Mouse (Mus musculus) midbrain, embryonic 10.5 days (tissue): ENCODE data around the gene Fam98c. TPM values are rescaled to one million over a fixed set of nuclear protein-coding genes. Genes with fewer than 3 reads are reported as not detected.

Experiments
- DNase-seq: peaks from one replicate; pipeline ENCODE4 v3.0.0-alpha.2; 2017; ENCODE audit warnings: low spot score
- H3K27ac ChIP-seq: fragments of 300-500 bp; sonication (generic); replicated peaks from 2 replicates; pipeline ENCODE4 v1.5.1; 2016; ENCODE audit warnings: mild to moderate bottlenecking
- H3K27me3 ChIP-seq: fragments of 300-500 bp; sonication (generic); 2 replicates; pipeline ENCODE4 v1.6.1; 2016; ENCODE audit warnings: low read depth, mild to moderate bottlenecking; ENCODE audit not compliant: poor library complexity, severe bottlenecking
- H3K36me3 ChIP-seq: fragments of 300-500 bp; sonication (generic); 2 replicates; pipeline ENCODE4 v1.6.1; 2016; ENCODE audit warnings: mild to moderate bottlenecking, moderate library complexity
- H3K4me1 ChIP-seq: fragments of 300-500 bp; sonication (generic); 2 replicates; pipeline ENCODE4 v1.6.1; 2016
- H3K4me3 ChIP-seq: fragments of 300-500 bp; sonication (generic); 2 replicates; pipeline ENCODE4 v1.5.1; 2016; ENCODE audit warnings: mild to moderate bottlenecking, moderate library complexity
- H3K9me3 ChIP-seq: fragments of 300-500 bp; sonication (generic); replicated peaks from 2 replicates; pipeline ENCODE4 v1.6.1; 2016; ENCODE audit warnings: mild to moderate bottlenecking
- WGBS: fragments of 180-500 bp; shearing (Covaris S2); methylation state at CpG from one replicate; pipeline ENCODE4 v1.1.7; 2016; 5-methylcytosine and 5-hydroxymethylcytosine counted together
- polyA plus RNA-seq: library from polyadenylated mRNA; unstranded; fragments of >200 nt; fragmentation: Nextera tagmentation; extraction: Ambion mirVana; gene quantifications from 2 replicates; pipeline ENCODE4 v1.2.1, GENCODE M21; 2016

Gene Fam98c
- polyA plus RNA-seq, 1 experiment from 2014 or later = 13.7 TPM

- Histone ChIP-seq H3K27me3 (peaks cover 62% of the 10 kb centered on the region), H3K4me1 (peaks cover 64% of the 10 kb centered on the region), H3K27ac (peak within 1 kb of the TSS; percentile 91), H3K9me3 (no peaks in the 10 kb centered on the region), H3K36me3 (peaks cover 38% of the 10 kb centered on the region), H3K4me3 (peak within 1 kb of the TSS; percentile 82)
- DNase-seq = peak; percentile 73
- WGBS = 1% methylated on average over 30 of the region's 30 CpGs
These were observed 14.2 kb upstream of the Fam98c start, which contains the start of the genes Ggn and Spred3 for GRCm38 (mm10) chr7:29170066-29170754. Gene Ggn, plus strand, starts transcription at chr7:29170210. Gene Spred3, minus strand, starts transcription at chr7:29170411.

DNA sequence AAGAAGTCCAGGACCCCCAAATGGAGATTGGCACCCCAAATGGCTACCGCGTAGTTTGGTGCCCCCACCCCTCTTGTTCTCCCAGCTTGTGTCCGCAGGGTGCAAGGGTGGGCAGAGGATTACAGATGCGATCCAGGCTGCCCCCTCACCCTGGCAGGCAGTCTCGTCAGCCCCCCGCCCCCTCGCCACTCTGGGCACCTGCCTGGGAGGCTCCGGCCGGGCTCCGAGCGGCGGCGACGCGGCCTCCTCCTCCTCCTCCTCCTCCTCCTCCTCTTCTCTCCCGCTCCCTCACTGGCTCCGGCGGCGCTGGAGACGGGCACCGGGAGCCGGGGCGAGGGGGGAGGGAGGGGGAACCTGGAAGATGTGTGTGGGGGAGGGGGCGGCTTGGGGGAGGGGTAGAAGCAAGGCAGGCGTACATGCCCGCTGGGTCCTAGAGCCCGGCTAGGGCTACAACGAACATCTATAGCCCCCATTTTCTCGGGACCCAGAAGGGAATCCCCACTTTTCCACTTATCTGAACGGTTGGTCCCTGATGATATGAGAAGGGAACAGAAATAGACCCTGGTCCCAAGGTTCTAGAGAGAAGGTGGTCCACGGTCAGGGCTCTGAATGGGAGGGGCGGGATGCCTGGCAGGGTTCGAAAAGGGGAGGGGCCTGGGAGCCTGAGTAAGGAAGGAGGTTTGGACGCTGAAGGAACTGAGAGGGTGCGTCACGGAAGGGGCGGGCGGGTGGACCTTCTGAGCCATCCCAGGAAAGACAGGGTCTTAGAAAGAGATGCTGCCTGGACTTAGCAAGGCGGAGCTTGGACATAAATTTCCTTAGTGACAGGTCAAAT, 13.4 kb upstream of the Fam98c start:
- peak overlapping the region; percentile 91 for H3K27ac ChIP-seq
- peaks cover 38% of the 10 kb centered on the region for H3K36me3 ChIP-seq
- H3K4me3 ChIP-seq = peak overlapping the region; percentile 82
- WGBS = under 1% methylated on average over 29 of the region's 39 CpGs
- H3K4me1 ChIP-seq = peaks cover 64% of the 10 kb centered on the region
- H3K27me3 ChIP-seq = peaks cover 56% of the 10 kb centered on the region
- no peaks in the 10 kb centered on the region for H3K9me3 ChIP-seq
- peak; percentile 89 for DNase-seq

DNA sequence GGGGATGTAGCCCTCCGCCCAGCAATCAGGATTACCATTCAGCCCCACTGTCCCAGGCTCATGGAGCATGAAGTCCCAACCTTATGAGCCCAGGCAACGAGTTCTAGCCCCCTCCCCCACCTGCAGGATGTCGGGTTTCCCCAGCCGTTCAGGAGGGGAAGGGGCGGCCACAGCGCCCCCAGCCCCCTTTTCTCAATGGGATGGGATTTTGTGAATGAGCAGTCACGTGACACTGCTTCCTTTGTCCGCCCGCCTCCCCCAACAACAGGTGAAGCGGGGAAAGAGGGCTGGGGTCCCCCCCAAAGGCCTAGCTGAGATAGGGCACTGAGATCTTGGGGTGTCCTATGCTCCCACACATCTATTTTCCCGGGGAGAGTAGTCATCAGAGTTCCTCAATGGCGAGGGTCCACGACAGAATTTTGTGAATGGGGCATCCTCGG, 12.8 kb upstream of the Fam98c start:
- peak; percentile 75 for DNase-seq
- peak overlapping the region; percentile 91 for H3K27ac ChIP-seq
- peaks cover 64% of the 10 kb centered on the region for H3K4me1 ChIP-seq
- peaks cover 49% of the 10 kb centered on the region for H3K27me3 ChIP-seq
- H3K4me3 ChIP-seq = peak overlapping the region; percentile 82
- whole genome bisulfite sequencing = 0% methylated on average over 14 of the region's 14 CpGs
- H3K9me3 ChIP-seq = no peaks in the 10 kb centered on the region
- H3K36me3 ChIP-seq = peaks cover 34% of the 10 kb centered on the region

GRCm38 (mm10) chr7:29168121-29168695, 12.2 kb upstream of the Fam98c start:
- Histone ChIP-seq H3K9me3 (no peaks in the 10 kb centered on the region), H3K27ac (peak overlapping the region; percentile 91), H3K27me3 (peaks cover 43% of the 10 kb centered on the region), H3K4me3 (peak overlapping the region; percentile 82), H3K36me3 (peaks cover 33% of the 10 kb centered on the region), H3K4me1 (peaks cover 60% of the 10 kb centered on the region)
- 1% methylated on average over 10 of the region's 10 CpGs for WGBS
- DNase-seq = no peak

- DNase-seq = no peak
- H3K27me3 ChIP-seq = peaks cover 39% of the 10 kb centered on the region
- peak overlapping the region; percentile 91 for H3K27ac ChIP-seq
- peaks cover 33% of the 10 kb centered on the region for H3K36me3 ChIP-seq
- peaks cover 60% of the 10 kb centered on the region for H3K4me1 ChIP-seq
- peak overlapping the region; percentile 82 for H3K4me3 ChIP-seq
- WGBS = 11% methylated on average over 19 of the region's 19 CpGs
- H3K9me3 ChIP-seq = no peaks in the 10 kb centered on the region
These were observed 11.6 kb upstream of the Fam98c start for GRCm38 (mm10) chr7:29167656-29168055.

GRCm38 (mm10) chr7:29162750-29163525, 6.9 kb upstream of the Fam98c start:
- Histone ChIP-seq H3K4me3 (no peak overlapping the region), H3K9me3 (no peaks in the 10 kb centered on the region), H3K27ac (no peak overlapping the region), H3K27me3 (peaks cover 49% of the 10 kb centered on the region), H3K36me3 (peaks cover 52% of the 10 kb centered on the region), H3K4me1 (peaks cover 37% of the 10 kb centered on the region)
- DNase-seq = no peak
- 18% methylated on average over 9 of the region's 9 CpGs for WGBS

DNA sequence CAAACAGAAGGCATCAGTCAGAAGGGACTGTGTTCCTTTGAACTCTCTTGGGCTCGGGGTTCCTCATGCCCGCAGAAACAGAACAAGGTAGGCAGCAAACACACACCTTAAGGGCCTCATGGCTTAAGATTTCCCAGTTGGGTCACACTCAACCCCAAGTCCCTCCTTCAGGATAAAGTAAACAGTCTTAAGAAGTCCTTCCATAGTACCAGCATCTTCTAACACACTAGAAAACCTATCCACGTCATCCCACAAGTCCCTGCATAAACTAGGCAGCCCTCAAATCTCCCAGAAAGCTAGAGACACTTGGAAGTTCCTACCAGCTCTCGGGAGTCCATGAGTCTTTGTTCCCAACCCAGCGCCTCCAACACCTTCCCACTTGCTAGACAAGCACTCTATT, 6.3 kb upstream of the Fam98c start:
- no peak for DNase-seq
- peaks cover 49% of the 10 kb centered on the region for H3K27me3 ChIP-seq
- no peak overlapping the region for H3K27ac ChIP-seq
- WGBS = 79% methylated on average over 5 of the region's 5 CpGs
- H3K4me1 ChIP-seq = peaks cover 31% of the 10 kb centered on the region
- H3K9me3 ChIP-seq = no peaks in the 10 kb centered on the region
- H3K4me3 ChIP-seq = no peak overlapping the region
- H3K36me3 ChIP-seq = peaks cover 52% of the 10 kb centered on the region

DNA sequence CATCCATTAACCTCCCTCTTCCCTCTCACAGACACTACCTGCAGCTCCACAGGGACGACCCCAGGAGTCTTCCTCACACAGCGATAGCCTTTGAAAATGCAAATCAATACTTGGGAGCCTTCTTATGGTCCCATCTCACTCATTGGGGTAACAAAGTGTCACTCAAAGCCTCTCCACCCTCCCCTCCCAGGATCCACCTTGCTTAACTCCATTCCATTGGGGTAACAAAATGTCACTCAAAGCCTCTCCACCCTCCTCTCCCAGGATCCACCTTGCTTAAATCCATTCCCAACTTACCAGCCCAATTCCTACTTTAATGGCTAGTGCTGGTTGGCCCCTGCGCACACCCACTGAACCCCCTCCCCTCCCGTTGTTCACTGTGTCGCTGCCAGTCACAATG, 2.2 kb upstream of the Fam98c start:
- peak overlapping the region; percentile 18; the same call in 1 of the 2 replicates for H3K4me3 ChIP-seq
- H3K36me3 ChIP-seq = peaks cover 33% of the 10 kb centered on the region
- H3K9me3 ChIP-seq = peaks cover 8% of the 10 kb centered on the region; the same call in 1 of the 2 replicates
- WGBS = 3% methylated on average over 5 of the region's 5 CpGs
- no peak for DNase-seq
- H3K4me1 ChIP-seq = peaks cover 47% of the 10 kb centered on the region
- H3K27me3 ChIP-seq = peaks cover 53% of the 10 kb centered on the region
- no peak overlapping the region for H3K27ac ChIP-seq

DNA sequence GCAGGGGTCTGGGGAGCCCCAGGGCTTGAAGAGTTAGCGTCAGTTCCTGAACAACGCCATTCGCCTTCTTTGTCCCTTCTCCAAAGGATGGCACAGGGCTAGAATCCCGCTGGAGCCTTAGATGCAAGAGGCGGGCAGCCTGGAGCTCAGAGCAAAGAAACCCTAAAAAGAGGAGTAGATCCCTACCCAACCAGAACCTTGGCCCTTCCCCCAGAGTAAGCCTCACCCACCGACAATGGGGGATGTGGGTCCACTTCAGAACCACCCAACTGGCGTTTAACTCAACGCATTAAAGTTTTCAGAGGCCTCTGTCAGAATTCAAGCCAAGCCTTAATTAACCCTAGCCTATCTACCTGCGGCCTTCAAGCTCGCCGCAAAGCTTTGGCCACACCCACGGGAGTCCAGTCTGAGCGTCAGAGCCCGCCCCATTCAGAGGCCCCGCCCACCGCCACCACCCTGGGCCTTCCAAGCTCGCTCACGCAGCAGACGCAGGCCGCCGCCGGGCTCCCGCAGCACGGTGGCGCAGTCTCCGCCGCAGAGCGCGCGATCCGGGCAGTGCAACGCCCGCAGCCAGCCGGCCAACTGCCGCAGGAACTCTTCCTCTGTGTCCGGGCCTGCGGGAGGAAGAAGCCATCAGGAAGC, 717 bp downstream of the Fam98c start:
- peak; percentile 87 for DNase-seq
- Histone ChIP-seq H3K36me3 (peaks cover 9% of the 10 kb centered on the region; the same call in 1 of the 2 replicates), H3K27ac (peak overlapping the region; percentile 89), H3K9me3 (peaks cover 8% of the 10 kb centered on the region; the same call in 1 of the 2 replicates), H3K4me3 (peak overlapping the region; percentile 85), H3K27me3 (peaks cover 39% of the 10 kb centered on the region), H3K4me1 (peaks cover 33% of the 10 kb centered on the region)
- WGBS = 7% methylated on average over 37 of the region's 37 CpGs

- Histone ChIP-seq H3K4me3 (no peak overlapping the region), H3K27ac (no peak overlapping the region), H3K27me3 (peaks cover 27% of the 10 kb centered on the region), H3K36me3 (peaks cover 9% of the 10 kb centered on the region; the same call in 1 of the 2 replicates), H3K9me3 (peaks cover 8% of the 10 kb centered on the region; the same call in 1 of the 2 replicates), H3K4me1 (peaks cover 31% of the 10 kb centered on the region)
- 94% methylated on average over 14 of the region's 14 CpGs for WGBS
- DNase-seq = no peak
These were observed 1.9 kb downstream of the Fam98c start for GRCm38 (mm10) chr7:29154018-29154720.

- peaks cover 8% of the 10 kb centered on the region; the same call in 1 of the 2 replicates for H3K9me3 ChIP-seq
- H3K4me1 ChIP-seq = peaks cover 22% of the 10 kb centered on the region
- H3K4me3 ChIP-seq = no peak overlapping the region
- 66% methylated on average over 10 of the region's 10 CpGs for WGBS
- no peak for DNase-seq
- peaks cover 9% of the 10 kb centered on the region; the same call in 1 of the 2 replicates for H3K36me3 ChIP-seq
- H3K27me3 ChIP-seq = peaks cover 8% of the 10 kb centered on the region
- H3K27ac ChIP-seq = no peak overlapping the region
These were observed 4.5 kb downstream of the Fam98c start for GRCm38 (mm10) chr7:29151486-29151885.
